Mouse (Mus musculus) myocyte (in vitro differentiated cells): ENCODE data around the gene Pkd1l2.

Experiments used
- MAX ChIP-seq: IDR thresholded peaks from one replicate; pipeline ENCODE4 v1.6.1; 2011; ENCODE audit warnings: low read depth, mild to moderate bottlenecking, control low read depth
- POLR2A ChIP-seq: IDR thresholded peaks from one replicate; pipeline ENCODE4 v1.6.1; 2011; ENCODE audit warnings: low read depth, mild to moderate bottlenecking, control low read depth, moderate library complexity; ENCODE audit not compliant: insufficient read length
- USF1 ChIP-seq: IDR thresholded peaks from one replicate; pipeline ENCODE4 v1.6.1; 2011; ENCODE audit warnings: low read depth, mild to moderate bottlenecking, control low read depth, moderate library complexity

DNA sequence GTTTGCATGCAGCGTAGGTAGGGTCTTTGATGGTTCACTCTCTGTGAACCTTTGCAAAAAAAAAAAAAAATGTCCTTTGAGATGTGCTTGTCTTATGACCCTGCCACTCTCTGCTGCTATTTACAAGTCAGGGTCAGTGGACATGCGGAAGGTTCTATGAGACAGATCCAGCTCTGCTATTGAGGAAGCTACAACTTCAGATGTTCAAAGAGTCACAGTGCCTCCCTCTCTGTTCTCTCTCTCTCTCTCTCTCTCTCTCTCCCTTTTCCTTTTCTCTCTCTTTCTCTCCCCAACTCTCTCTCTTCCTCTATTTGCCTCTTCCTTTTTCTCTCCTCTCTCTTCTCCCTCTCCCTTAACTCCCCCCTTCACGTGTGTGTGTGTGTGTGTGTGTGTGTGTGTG is 28.1 kb downstream of the Pkd1l2 start:
- TF ChIP-seq POLR2A, result no peak
- TF ChIP-seq MAX, result no peak
- no peak for TF ChIP-seq USF1
